Mouse (Mus musculus): ENCODE data around the gene Ank2. TPM values are rescaled to one million over a fixed set of nuclear protein-coding genes. Genes with fewer than 3 reads are reported as not detected.
A peak's percentile ranks its signal among the peaks of the same experiment; 100 is the strongest.

The Ank2 gene
- polyA plus RNA-seq, 1 experiment = 5.7 TPM

DNA sequence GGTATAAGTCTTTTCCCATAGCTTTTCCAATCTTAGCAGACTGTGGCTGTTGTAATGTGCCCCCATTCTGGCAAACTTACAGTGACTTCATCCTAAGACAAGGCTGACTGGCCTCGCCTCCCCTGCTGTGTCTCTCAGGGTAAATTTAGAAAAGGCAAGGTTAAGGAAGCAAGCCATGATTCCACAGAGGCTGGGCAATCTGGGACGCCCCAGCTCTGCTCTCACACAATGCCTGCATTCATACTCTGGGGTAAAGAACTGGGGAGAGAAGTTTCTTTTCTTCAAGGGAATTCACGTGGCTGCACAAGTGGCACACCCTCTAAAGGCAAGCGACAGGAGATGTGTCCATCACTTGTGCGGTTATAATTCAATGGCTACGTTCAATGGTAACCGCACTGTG lies 505.0 kb downstream of the Ank2 start:
- DNase-seq = no peak
- H3K27ac ChIP-seq (ENCODE audit: insufficient read depth, low read depth, low read length) = no peak overlapping the region
- H3K36me3 ChIP-seq (ENCODE audit: control insufficient read depth, insufficient read depth, low read length) = no peaks in the 10 kb centered on the region
- H3K4me3 ChIP-seq (ENCODE audit: insufficient read depth, low read depth, low read length) = no peak overlapping the region
- no peak for TF ChIP-seq CTCF (conservative IDR thresholded peaks at IDR 0.05; ENCODE audit: insufficient read depth, insufficient read length, low read depth, low read length)
- TF ChIP-seq POLR2A (IDR thresholded peaks at IDR 0.05; ENCODE audit: low read depth, low read length) = no peak
- no peaks in the 10 kb centered on the region for H3K4me1 ChIP-seq (ENCODE audit: control insufficient read depth, insufficient read depth, low read length)
- H3K27me3 ChIP-seq (replicated peaks; ENCODE audit: control insufficient read depth, insufficient read depth, low read length) = no peaks in the 10 kb centered on the region
- 86% methylated on average over 7 of the region's 7 CpGs for WGBS

DNA sequence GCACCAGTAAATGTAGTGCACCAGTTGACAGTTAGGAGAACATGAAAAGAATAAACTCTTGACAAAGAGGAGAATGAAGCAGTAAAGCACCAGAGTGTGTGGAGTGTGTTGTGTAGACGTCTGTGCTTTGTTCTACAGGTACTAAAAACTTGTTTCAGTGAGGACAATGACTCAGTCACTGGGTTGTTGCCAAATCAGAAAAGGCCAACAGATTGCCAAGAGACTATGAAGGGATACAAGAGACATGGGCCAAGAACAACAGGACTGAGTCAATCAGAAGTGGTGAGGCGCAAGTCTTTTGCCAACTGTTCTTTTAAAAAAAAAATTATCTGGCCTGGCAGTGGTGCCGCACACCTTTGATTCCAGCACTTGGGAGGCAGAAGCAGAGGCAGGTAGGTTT lies 509.2 kb downstream of the Ank2 start:
- Histone ChIP-seq H3K36me3 (ENCODE audit: control insufficient read depth, insufficient read depth, low read length) (no peaks in the 10 kb centered on the region), H3K4me3 (ENCODE audit: insufficient read depth, low read depth, low read length) (no peak overlapping the region), H3K4me1 (ENCODE audit: control insufficient read depth, insufficient read depth, low read length) (no peaks in the 10 kb centered on the region), H3K27me3 (replicated peaks; ENCODE audit: control insufficient read depth, insufficient read depth, low read length) (no peaks in the 10 kb centered on the region), H3K27ac (ENCODE audit: insufficient read depth, low read depth, low read length) (no peak overlapping the region)
- WGBS = 74% methylated on average over 3 of the region's 3 CpGs
- no peak for TF ChIP-seq POLR2A (IDR thresholded peaks at IDR 0.05; ENCODE audit: low read depth, low read length)
- TF ChIP-seq CTCF (conservative IDR thresholded peaks at IDR 0.05; ENCODE audit: insufficient read depth, insufficient read length, low read depth, low read length) = no peak
- peak; percentile 30 for DNase-seq

DNA sequence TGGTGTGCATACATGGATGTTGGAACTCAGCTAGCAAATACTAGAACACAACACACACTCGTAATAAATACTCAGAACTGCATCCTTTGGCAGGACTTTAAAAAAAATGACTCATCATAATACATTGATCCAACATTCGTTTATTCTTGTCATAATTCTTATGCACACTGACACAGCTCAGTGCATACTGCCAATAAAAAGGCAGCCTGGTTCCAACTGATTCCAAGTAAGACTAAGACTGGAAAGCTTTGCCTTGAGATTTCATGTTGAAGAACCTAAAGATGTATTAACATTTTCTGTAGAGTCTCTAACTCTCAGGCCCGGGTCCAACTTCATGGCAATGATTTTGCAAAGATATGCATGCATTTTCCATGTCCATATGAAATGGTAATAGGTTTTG lies 512.5 kb downstream of the Ank2 start:
- H3K4me3 ChIP-seq (ENCODE audit: insufficient read depth, low read depth, low read length) = no peak overlapping the region
- H3K4me1 ChIP-seq (ENCODE audit: control insufficient read depth, insufficient read depth, low read length) = no peaks in the 10 kb centered on the region
- 75% methylated on average over 3 of the region's 3 CpGs for WGBS
- H3K27ac ChIP-seq (ENCODE audit: insufficient read depth, low read depth, low read length) = no peak overlapping the region
- DNase-seq = no peak
- no peaks in the 10 kb centered on the region for H3K27me3 ChIP-seq (replicated peaks; ENCODE audit: control insufficient read depth, insufficient read depth, low read length)
- H3K36me3 ChIP-seq (ENCODE audit: control insufficient read depth, insufficient read depth, low read length) = no peaks in the 10 kb centered on the region
- TF ChIP-seq POLR2A (IDR thresholded peaks at IDR 0.05; ENCODE audit: low read depth, low read length) (no peak), CTCF (conservative IDR thresholded peaks at IDR 0.05; ENCODE audit: insufficient read depth, insufficient read length, low read depth, low read length) (no peak)

DNA sequence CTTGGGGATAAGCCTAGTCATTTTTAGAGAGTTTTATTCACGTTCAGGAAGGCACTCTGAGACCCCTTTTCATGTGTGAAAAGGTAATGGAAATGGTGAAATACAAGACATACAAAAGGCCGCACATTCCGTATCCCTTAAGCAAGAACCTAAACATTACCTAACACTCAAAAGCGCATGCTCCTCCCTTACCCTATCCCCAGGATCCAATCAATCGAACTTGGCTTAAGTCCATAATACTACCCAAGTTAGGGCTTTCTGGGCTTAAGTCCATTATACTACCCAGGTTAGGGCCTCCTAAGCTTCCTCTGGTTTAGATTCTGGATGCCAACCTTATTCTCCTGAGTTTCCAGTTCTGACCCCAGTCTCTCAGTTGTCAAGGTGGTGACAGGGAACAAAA lies 516.3 kb downstream of the Ank2 start:
- no peak overlapping the region for H3K4me3 ChIP-seq (ENCODE audit: insufficient read depth, low read depth, low read length)
- 89% methylated on average over 5 of the region's 5 CpGs for WGBS
- H3K4me1 ChIP-seq (ENCODE audit: control insufficient read depth, insufficient read depth, low read length) = no peaks in the 10 kb centered on the region
- H3K36me3 ChIP-seq (ENCODE audit: control insufficient read depth, insufficient read depth, low read length) = no peaks in the 10 kb centered on the region
- no peak overlapping the region for H3K27ac ChIP-seq (ENCODE audit: insufficient read depth, low read depth, low read length)
- no peak for DNase-seq
- no peaks in the 10 kb centered on the region for H3K27me3 ChIP-seq (replicated peaks; ENCODE audit: control insufficient read depth, insufficient read depth, low read length)
- TF ChIP-seq POLR2A (IDR thresholded peaks at IDR 0.05; ENCODE audit: low read depth, low read length) (no peak), CTCF (conservative IDR thresholded peaks at IDR 0.05; ENCODE audit: insufficient read depth, insufficient read length, low read depth, low read length) (no peak)

DNA sequence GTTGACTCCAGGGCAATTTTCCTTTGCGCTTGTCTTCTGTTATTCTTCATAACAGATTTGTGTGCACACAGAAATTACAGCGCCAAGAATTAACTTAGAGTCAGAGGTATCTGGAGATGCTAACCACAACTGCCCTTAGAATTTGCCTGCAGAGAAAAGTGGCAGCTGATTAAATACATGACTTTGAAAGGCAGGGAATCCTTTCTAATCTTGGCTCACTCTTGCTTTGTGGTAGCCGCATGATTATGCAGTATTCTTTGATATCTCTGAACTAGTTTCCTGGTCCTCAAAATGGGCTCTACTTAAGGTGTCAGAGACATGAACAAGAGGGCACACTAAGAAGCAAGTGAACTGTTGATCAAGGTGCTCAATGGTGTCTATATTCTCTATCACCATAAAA lies 518.0 kb downstream of the Ank2 start:
- WGBS = 93% methylated on average over 3 of the region's 3 CpGs
- TF ChIP-seq POLR2A (IDR thresholded peaks at IDR 0.05; ENCODE audit: low read depth, low read length) (no peak), CTCF (conservative IDR thresholded peaks at IDR 0.05; ENCODE audit: insufficient read depth, insufficient read length, low read depth, low read length) (no peak)
- DNase-seq = no peak
- Histone ChIP-seq H3K36me3 (ENCODE audit: control insufficient read depth, insufficient read depth, low read length) (no peaks in the 10 kb centered on the region), H3K4me1 (ENCODE audit: control insufficient read depth, insufficient read depth, low read length) (no peaks in the 10 kb centered on the region), H3K27ac (ENCODE audit: insufficient read depth, low read depth, low read length) (no peak overlapping the region), H3K27me3 (replicated peaks; ENCODE audit: control insufficient read depth, insufficient read depth, low read length) (no peaks in the 10 kb centered on the region), H3K4me3 (ENCODE audit: insufficient read depth, low read depth, low read length) (no peak overlapping the region)

DNA sequence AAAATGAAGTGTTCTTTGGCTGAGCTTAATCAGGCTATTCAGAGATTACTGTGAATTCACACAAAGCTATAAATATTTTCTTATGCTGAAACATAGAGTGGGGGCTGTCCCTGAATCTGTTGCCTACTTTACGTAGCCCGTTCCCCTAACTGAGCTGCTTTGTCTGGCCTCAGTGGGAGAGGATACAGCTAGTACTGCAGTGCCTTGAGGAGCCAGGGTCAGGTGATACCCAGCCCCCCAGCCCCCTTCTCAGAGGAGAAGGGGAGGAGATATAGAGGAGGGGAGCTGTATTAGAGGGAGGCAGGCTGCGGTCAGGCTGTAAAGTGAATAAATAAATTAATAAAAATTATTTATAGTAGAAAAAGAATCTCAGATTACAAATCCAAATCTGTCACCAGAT lies 519.5 kb downstream of the Ank2 start:
- H3K36me3 ChIP-seq (ENCODE audit: control insufficient read depth, insufficient read depth, low read length) = no peaks in the 10 kb centered on the region
- H3K27ac ChIP-seq (ENCODE audit: insufficient read depth, low read depth, low read length) = no peak overlapping the region
- no peaks in the 10 kb centered on the region for H3K4me1 ChIP-seq (ENCODE audit: control insufficient read depth, insufficient read depth, low read length)
- WGBS = 84% methylated on average over 3 of the region's 3 CpGs
- H3K4me3 ChIP-seq (ENCODE audit: insufficient read depth, low read depth, low read length) = no peak overlapping the region
- DNase-seq = no peak
- TF ChIP-seq CTCF (conservative IDR thresholded peaks at IDR 0.05; ENCODE audit: insufficient read depth, insufficient read length, low read depth, low read length) (no peak), POLR2A (IDR thresholded peaks at IDR 0.05; ENCODE audit: low read depth, low read length) (no peak)
- H3K27me3 ChIP-seq (replicated peaks; ENCODE audit: control insufficient read depth, insufficient read depth, low read length) = no peaks in the 10 kb centered on the region

DNA sequence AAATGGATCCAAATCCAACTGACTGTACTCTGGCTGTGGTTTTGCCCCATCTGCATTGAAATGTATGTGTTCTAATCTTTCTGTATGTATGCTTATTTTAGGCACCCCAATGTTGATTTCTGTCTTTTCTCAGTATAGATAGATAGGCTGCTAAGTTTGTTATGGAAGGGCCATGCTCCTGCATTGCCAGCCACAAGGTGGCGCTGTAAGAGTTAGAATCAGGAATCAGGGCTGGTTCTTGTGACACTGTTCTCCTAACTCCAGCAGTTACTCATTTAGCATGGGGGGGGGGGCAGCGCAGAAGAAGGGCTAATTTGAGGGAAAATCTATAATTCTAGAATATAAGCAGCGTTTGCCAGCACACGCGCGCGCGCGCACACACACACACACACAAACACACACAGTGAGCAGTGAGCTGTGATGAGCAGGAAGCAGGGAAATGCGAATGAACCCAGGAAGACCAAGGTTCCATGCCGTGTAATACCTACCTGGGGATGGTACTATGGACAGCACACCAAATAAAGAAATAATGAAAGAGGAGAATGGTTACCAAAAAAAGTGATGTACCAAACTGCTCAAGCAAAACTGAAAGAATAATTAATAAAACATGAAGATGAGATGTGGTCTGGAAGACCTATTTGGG lies 520.3 kb downstream of the Ank2 start:
- TF ChIP-seq POLR2A (IDR thresholded peaks at IDR 0.05; ENCODE audit: low read depth, low read length) (no peak), CTCF (conservative IDR thresholded peaks at IDR 0.05; ENCODE audit: insufficient read depth, insufficient read length, low read depth, low read length) (peak; percentile 85)
- H3K4me1 ChIP-seq (ENCODE audit: control insufficient read depth, insufficient read depth, low read length) = no peaks in the 10 kb centered on the region
- 67% methylated on average over 11 of the region's 11 CpGs for WGBS
- no peak overlapping the region for H3K4me3 ChIP-seq (ENCODE audit: insufficient read depth, low read depth, low read length)
- H3K27me3 ChIP-seq (replicated peaks; ENCODE audit: control insufficient read depth, insufficient read depth, low read length) = no peaks in the 10 kb centered on the region
- DNase-seq = peak; percentile 55
- H3K36me3 ChIP-seq (ENCODE audit: control insufficient read depth, insufficient read depth, low read length) = no peaks in the 10 kb centered on the region
- H3K27ac ChIP-seq (ENCODE audit: insufficient read depth, low read depth, low read length) = no peak overlapping the region

Data from kidney, adult 2 months (tissue).